Mouse (Mus musculus) embryonic fibroblast, embryonic 13.5 days (primary cell): ENCODE results near the gene Casz1.

Experiments used
- CTCF ChIP-seq: IDR thresholded peaks from 2 replicates; pipeline ENCODE4 v1.5.1; 2011; ENCODE audit warnings: mild to moderate bottlenecking, control low read depth, low read length, moderate library complexity, borderline replicate concordance; ENCODE audit not compliant: insufficient read depth
- POLR2A ChIP-seq: IDR thresholded peaks from 2 replicates; pipeline ENCODE4 v1.6.1; 2011; ENCODE audit warnings: low read depth, mild to moderate bottlenecking, control low read depth, low read length, moderate library complexity

- no peak for TF ChIP-seq POLR2A
- no peak for TF ChIP-seq CTCF
These were observed 38.0 kb upstream of the Casz1 start for GRCm38 (mm10) chr4:148766021-148766775.
